Mouse (Mus musculus) thymus, adult 2 months (tissue): ENCODE measurements around the gene Tanc1.

ENCODE experiments used
- CTCF ChIP-seq: fragments of 200-500 bp; IDR thresholded peaks from 2 replicates; pipeline ENCODE4 v1.5.1; 2012; ENCODE audit warnings: mild to moderate bottlenecking, control low read depth, low read length, moderate library complexity, borderline replicate concordance; ENCODE audit not compliant: control insufficient read depth, poor library complexity, insufficient read depth; ENCODE audit errors: extremely low read depth
- POLR2A ChIP-seq: fragments of 200-500 bp; IDR thresholded peaks from 2 replicates; pipeline ENCODE4 v1.6.1; 2012; ENCODE audit warnings: mild to moderate bottlenecking, low read length, control low read depth, moderate library complexity; ENCODE audit not compliant: control insufficient read depth, poor library complexity, insufficient read depth; ENCODE audit errors: extremely low read depth

DNA sequence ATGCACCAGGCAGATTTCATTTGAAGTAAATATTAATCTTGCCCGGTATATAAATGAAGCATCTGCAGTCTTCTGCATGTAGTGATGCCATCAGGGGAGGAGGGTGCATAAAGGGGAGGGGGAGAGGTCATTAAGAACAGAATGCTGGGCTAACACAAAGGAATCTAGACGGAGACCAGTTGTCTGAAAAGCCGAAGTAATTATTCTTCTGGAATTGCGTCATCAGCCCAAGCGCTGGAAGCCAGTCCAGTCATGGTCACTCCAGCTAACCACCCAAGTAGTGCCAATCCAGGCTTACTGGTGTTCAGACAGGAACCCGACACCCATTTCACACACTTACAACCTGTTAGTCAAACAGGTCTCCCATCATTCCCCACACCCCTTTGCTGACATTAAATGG, 17.7 kb upstream of the Tanc1 start:
- TF ChIP-seq POLR2A, result no peak
- no peak for TF ChIP-seq CTCF
